Mouse (Mus musculus) lung, adult 2 months (tissue): ENCODE results near the gene Gpr132.

Experiments used
- CTCF ChIP-seq: fragments of 200-500 bp; IDR thresholded peaks from 2 replicates; pipeline ENCODE4 v1.5.1; 2011; ENCODE audit warnings: mild to moderate bottlenecking, low read length, control low read depth; ENCODE audit not compliant: insufficient read depth
- POLR2A ChIP-seq: fragments of 200-500 bp; IDR thresholded peaks from 2 replicates; pipeline ENCODE4 v1.6.1; 2011; ENCODE audit warnings: low read depth, mild to moderate bottlenecking, control low read depth, low read length, borderline replicate concordance; ENCODE audit errors: extremely low read depth

- TF ChIP-seq CTCF = no peak
- no peak for TF ChIP-seq POLR2A
These were observed 1.5 kb downstream of the Gpr132 start for GRCm38 (mm10) chr12:112866467-112867080.
